Mouse (Mus musculus): ENCODE measurements around the gene Stkld1. TPM values are rescaled to one million over a fixed set of nuclear protein-coding genes. Genes with fewer than 3 reads are reported as not detected.
A peak's percentile ranks its signal among the peaks of the same experiment; 100 is the strongest.

The Stkld1 gene
- polyA plus RNA-seq, 1 experiment from 2014 or later = 0.13 TPM

- ATAC-seq (peak; percentile 38; the same call in 1 of the 2 replicates), DNase-seq (ENCODE audit: low spot score) (no peak)
- Histone ChIP-seq H3K4me2 (replicated peaks; ENCODE audit: low read depth, low read length) (no peak within 1 kb of the TSS), H3K9ac (replicated peaks; ENCODE audit: low read depth) (no peak within 1 kb of the TSS), H3K27ac (ENCODE audit: low read length) (no peak within 1 kb of the TSS), H3K9me3 (ENCODE audit: low read length) (no peaks in the 10 kb centered on the region), H3K27me3 (replicated peaks; ENCODE audit: insufficient read depth, low read length) (no peaks in the 10 kb centered on the region), H3K4me3 (ENCODE audit: low read depth, low read length) (no peak within 1 kb of the TSS), H3K36me3 (ENCODE audit: insufficient read depth, low read length) (no peaks in the 10 kb centered on the region), H3K4me1 (ENCODE audit: insufficient read depth, low read depth, low read length) (no peaks in the 10 kb centered on the region)
- 43% methylated on average over 3 of the region's 3 CpGs for WGBS
- TF ChIP-seq EP300 (IDR thresholded peaks at IDR 0.05) = no peak
- TF ChIP-seq CTCF (IDR thresholded peaks at IDR 0.05) = no peak
Observed at GRCm38 (mm10) chr2:26973116-26973515, 39.3 kb downstream of the Stkld1 start, which contains the start of gene Adamts13. Gene Adamts13, plus strand, starts transcription at chr2:26973416.

DNA sequence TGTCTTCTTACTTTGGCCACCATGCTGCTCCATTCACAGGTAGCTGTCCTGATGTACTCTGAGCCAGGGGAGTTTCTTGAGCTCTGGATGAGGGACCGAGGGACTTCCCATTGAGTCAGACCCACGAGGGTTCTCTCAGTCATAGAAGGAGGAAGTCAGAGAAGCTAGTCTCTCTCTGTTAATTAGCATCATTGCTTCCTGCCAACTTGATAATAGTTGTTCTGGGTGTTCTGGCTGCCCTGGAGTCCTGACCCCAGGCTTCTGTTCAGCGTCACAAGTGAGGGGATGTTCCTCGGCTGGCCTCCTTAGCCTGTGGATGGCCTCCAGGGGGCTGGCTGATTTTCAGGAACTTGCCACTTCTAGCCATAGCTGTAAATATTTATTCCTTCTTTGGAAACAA lies 40.1 kb downstream of the Stkld1 start:
- no peak; the same call in 1 of the 2 replicates for ATAC-seq
- no peak overlapping the region for H3K27ac ChIP-seq (ENCODE audit: low read length)
- no peaks in the 10 kb centered on the region for H3K36me3 ChIP-seq (ENCODE audit: insufficient read depth, low read length)
- no peak overlapping the region for H3K9ac ChIP-seq (replicated peaks; ENCODE audit: low read depth)
- H3K4me2 ChIP-seq (replicated peaks; ENCODE audit: low read depth, low read length) = no peak overlapping the region
- H3K4me1 ChIP-seq (ENCODE audit: insufficient read depth, low read depth, low read length) = no peaks in the 10 kb centered on the region
- DNase-seq (ENCODE audit: low spot score) = peak; percentile 9
- no peak overlapping the region for H3K4me3 ChIP-seq (ENCODE audit: low read depth, low read length)
- H3K9me3 ChIP-seq (ENCODE audit: low read length) = no peaks in the 10 kb centered on the region
- whole genome bisulfite sequencing = 33% methylated on average over 4 of the region's 4 CpGs
- no peaks in the 10 kb centered on the region for H3K27me3 ChIP-seq (replicated peaks; ENCODE audit: insufficient read depth, low read length)
- no peak for TF ChIP-seq EP300 (IDR thresholded peaks at IDR 0.05)
- no peak for TF ChIP-seq CTCF (IDR thresholded peaks at IDR 0.05)

DNA sequence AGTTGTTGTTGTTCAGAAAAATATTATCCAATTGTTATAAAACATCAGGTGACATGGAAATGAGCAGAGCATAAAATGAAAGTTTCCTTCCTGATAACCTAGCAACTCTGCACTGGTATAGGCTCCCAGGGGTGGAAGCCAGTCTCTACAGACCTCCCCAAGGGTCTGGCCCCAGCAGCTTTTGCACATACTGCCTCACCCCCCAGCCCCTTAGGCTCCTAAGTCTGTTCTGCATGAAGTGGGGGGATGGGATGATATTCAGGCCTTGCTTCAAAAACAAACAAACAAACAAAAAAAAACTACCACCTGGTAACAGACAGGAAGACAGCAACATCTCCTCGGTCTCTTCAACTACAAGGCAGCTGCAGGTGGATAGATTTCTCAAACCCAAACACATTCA lies 46.5 kb downstream of the Stkld1 start:
- H3K4me2 ChIP-seq (replicated peaks; ENCODE audit: low read depth, low read length) = no peak overlapping the region
- no peak overlapping the region for H3K4me3 ChIP-seq (ENCODE audit: low read depth, low read length)
- no peak overlapping the region for H3K27ac ChIP-seq (ENCODE audit: low read length)
- H3K9me3 ChIP-seq (ENCODE audit: low read length) = no peaks in the 10 kb centered on the region
- no peak for ATAC-seq
- TF ChIP-seq EP300 (IDR thresholded peaks at IDR 0.05) (no peak), CTCF (IDR thresholded peaks at IDR 0.05) (no peak)
- DNase-seq (ENCODE audit: low spot score) = no peak
- H3K36me3 ChIP-seq (ENCODE audit: insufficient read depth, low read length) = no peaks in the 10 kb centered on the region
- no peak overlapping the region for H3K9ac ChIP-seq (replicated peaks; ENCODE audit: low read depth)
- H3K27me3 ChIP-seq (replicated peaks; ENCODE audit: insufficient read depth, low read length) = no peaks in the 10 kb centered on the region
- WGBS = 76% methylated on average over 1 of the region's 1 CpGs
- H3K4me1 ChIP-seq (ENCODE audit: insufficient read depth, low read depth, low read length) = no peaks in the 10 kb centered on the region

DNA sequence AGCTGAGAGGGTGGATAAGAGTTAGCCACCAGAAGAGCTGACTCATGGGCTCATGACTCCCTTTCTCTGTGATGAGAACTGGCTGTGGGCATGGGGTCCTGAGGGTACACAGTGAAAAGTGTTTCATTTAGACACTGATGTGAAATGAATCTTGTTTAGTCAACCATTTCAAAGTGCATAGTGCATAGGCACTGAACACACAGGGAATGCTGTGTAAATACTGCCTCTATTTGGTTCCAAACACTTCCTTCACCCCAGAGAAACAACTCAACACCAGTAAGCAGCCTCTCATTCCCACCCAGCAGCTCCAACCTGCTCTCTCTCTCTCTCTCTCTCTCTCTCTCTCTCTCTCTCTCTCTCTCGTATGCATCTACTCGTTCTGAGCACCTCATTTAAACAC lies 50.3 kb downstream of the Stkld1 start:
- Histone ChIP-seq H3K4me1 (ENCODE audit: insufficient read depth, low read depth, low read length) (no peaks in the 10 kb centered on the region), H3K4me2 (replicated peaks; ENCODE audit: low read depth, low read length) (no peak overlapping the region), H3K4me3 (ENCODE audit: low read depth, low read length) (no peak overlapping the region), H3K27me3 (replicated peaks; ENCODE audit: insufficient read depth, low read length) (no peaks in the 10 kb centered on the region), H3K9ac (replicated peaks; ENCODE audit: low read depth) (no peak overlapping the region), H3K36me3 (ENCODE audit: insufficient read depth, low read length) (no peaks in the 10 kb centered on the region), H3K27ac (ENCODE audit: low read length) (no peak overlapping the region), H3K9me3 (ENCODE audit: low read length) (no peaks in the 10 kb centered on the region)
- TF ChIP-seq EP300 (IDR thresholded peaks at IDR 0.05) (no peak), CTCF (IDR thresholded peaks at IDR 0.05) (no peak)
- ATAC-seq (no peak), DNase-seq (ENCODE audit: low spot score) (no peak)
- WGBS = 51% methylated on average over 2 of the region's 2 CpGs

DNA sequence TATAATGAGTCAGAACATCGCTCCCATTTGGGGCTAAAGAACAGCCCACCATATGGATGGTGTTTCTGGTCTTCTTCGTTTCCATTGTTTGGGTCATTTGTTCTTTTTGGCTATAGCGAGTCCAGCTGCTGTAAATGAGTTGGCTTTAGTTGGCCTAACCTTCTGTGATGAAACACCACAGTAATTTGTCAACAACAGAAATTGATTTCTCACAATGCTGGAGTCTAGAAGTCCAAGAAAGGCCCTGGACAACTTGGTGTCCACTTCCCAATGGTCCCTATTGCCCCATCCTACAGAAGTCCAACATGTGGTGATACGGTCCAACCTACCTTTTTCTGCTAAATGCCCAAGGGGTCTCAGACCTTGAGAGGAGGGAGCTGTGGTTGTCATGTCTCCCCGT lies 50.8 kb downstream of the Stkld1 start:
- ATAC-seq (no peak), DNase-seq (ENCODE audit: low spot score) (no peak)
- H3K4me1 ChIP-seq (ENCODE audit: insufficient read depth, low read depth, low read length) = no peaks in the 10 kb centered on the region
- TF ChIP-seq CTCF (IDR thresholded peaks at IDR 0.05) (no peak), EP300 (IDR thresholded peaks at IDR 0.05) (no peak)
- H3K9me3 ChIP-seq (ENCODE audit: low read length) = no peaks in the 10 kb centered on the region
- no peaks in the 10 kb centered on the region for H3K27me3 ChIP-seq (replicated peaks; ENCODE audit: insufficient read depth, low read length)
- H3K27ac ChIP-seq (ENCODE audit: low read length) = no peak overlapping the region
- H3K4me2 ChIP-seq (replicated peaks; ENCODE audit: low read depth, low read length) = no peak overlapping the region
- H3K9ac ChIP-seq (replicated peaks; ENCODE audit: low read depth) = no peak overlapping the region
- 78% methylated on average over 5 of the region's 5 CpGs for WGBS
- no peaks in the 10 kb centered on the region for H3K36me3 ChIP-seq (ENCODE audit: insufficient read depth, low read length)
- no peak overlapping the region for H3K4me3 ChIP-seq (ENCODE audit: low read depth, low read length)

DNA sequence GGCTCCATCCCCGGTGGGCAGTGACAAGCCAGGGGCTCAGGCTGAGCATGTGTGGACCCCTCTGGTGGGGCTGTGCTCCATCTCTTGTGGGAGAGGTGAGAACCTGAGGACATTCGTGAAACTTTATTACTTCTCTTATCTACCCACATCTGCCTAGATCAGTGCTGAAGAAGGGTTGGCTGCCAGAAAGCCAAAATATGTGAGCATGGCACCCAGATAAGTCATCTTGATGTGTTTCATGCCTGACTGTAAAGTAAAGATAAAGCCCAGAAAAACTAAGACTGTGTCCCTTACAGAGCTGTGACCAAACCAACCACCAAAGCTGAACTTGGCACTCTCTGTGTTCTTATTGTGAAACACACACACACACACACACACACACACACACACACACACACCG lies 60.1 kb downstream of the Stkld1 start:
- DNase-seq (ENCODE audit: low spot score) = no peak
- H3K9me3 ChIP-seq (ENCODE audit: low read length) = no peaks in the 10 kb centered on the region
- no peak for TF ChIP-seq CTCF (IDR thresholded peaks at IDR 0.05)
- no peak for TF ChIP-seq EP300 (IDR thresholded peaks at IDR 0.05)
- 72% methylated on average over 3 of the region's 3 CpGs for WGBS
- no peak overlapping the region for H3K9ac ChIP-seq (replicated peaks; ENCODE audit: low read depth)
- H3K4me3 ChIP-seq (ENCODE audit: low read depth, low read length) = no peak overlapping the region
- H3K4me2 ChIP-seq (replicated peaks; ENCODE audit: low read depth, low read length) = no peak overlapping the region
- no peaks in the 10 kb centered on the region for H3K27me3 ChIP-seq (replicated peaks; ENCODE audit: insufficient read depth, low read length)
- H3K4me1 ChIP-seq (ENCODE audit: insufficient read depth, low read depth, low read length) = no peaks in the 10 kb centered on the region
- ATAC-seq = no peak
- H3K36me3 ChIP-seq (ENCODE audit: insufficient read depth, low read length) = no peaks in the 10 kb centered on the region
- no peak overlapping the region for H3K27ac ChIP-seq (ENCODE audit: low read length)

GRCm38 (mm10) chr2:26997498-26997897 lies 63.7 kb downstream of the Stkld1 start:
- no peaks in the 10 kb centered on the region for H3K4me1 ChIP-seq (ENCODE audit: insufficient read depth, low read depth, low read length)
- DNase-seq (ENCODE audit: low spot score) (no peak), ATAC-seq (no peak)
- no peaks in the 10 kb centered on the region for H3K9me3 ChIP-seq (ENCODE audit: low read length)
- H3K4me2 ChIP-seq (replicated peaks; ENCODE audit: low read depth, low read length) = no peak overlapping the region
- no peak overlapping the region for H3K27ac ChIP-seq (ENCODE audit: low read length)
- no peak overlapping the region for H3K4me3 ChIP-seq (ENCODE audit: low read depth, low read length)
- no peaks in the 10 kb centered on the region for H3K36me3 ChIP-seq (ENCODE audit: insufficient read depth, low read length)
- H3K9ac ChIP-seq (replicated peaks; ENCODE audit: low read depth) = no peak overlapping the region
- WGBS = 81% methylated on average over 1 of the region's 1 CpGs
- H3K27me3 ChIP-seq (replicated peaks; ENCODE audit: insufficient read depth, low read length) = no peaks in the 10 kb centered on the region
- TF ChIP-seq CTCF (IDR thresholded peaks at IDR 0.05) (peak; percentile 34), EP300 (IDR thresholded peaks at IDR 0.05) (no peak)

Measured in lung, postnatal 0 days (tissue).